Mouse (Mus musculus) cerebellum, adult 9-11 months (tissue): Measurements from ENCODE around the gene Nfic.
"Not testable (repeated sequence)": the region's sequence is repeated elsewhere in the genome, so short reads cannot be mapped to it uniquely, and the experiment has no call there.

Source experiments
- DNase-seq: peaks from one replicate; pipeline ENCODE4 v3.0.0; 2022

The Nfic gene

GRCm38 (mm10) chr10:81458267-81458666 lies 2.8 kb upstream of the Nfic start:
- DNase-seq, result no peak

- DNase-seq, result no peak
Observed at GRCm38 (mm10) chr10:81457624-81458023, 2.2 kb upstream of the Nfic start.

GRCm38 (mm10) chr10:81456983-81457563 lies 1.6 kb upstream of the Nfic start:
- no peak for DNase-seq

GRCm38 (mm10) chr10:81454106-81454505 lies 1.3 kb downstream of the Nfic start:
- DNase-seq, result no peak

- no peak for DNase-seq
Observed at GRCm38 (mm10) chr10:81452947-81453288, 2.5 kb downstream of the Nfic start.

GRCm38 (mm10) chr10:81452237-81452946 lies 3.0 kb downstream of the Nfic start:
- DNase-seq, result no peak

- DNase-seq, result no peak
Observed at GRCm38 (mm10) chr10:81451365-81451745, 4.1 kb downstream of the Nfic start.

GRCm38 (mm10) chr10:81450641-81451364 lies 4.6 kb downstream of the Nfic start:
- no peak for DNase-seq

GRCm38 (mm10) chr10:81450140-81450539 lies 5.3 kb downstream of the Nfic start:
- DNase-seq, result peak; percentile 84

GRCm38 (mm10) chr10:81445516-81445915 lies 9.9 kb downstream of the Nfic start:
- DNase-seq, result not testable (repeated sequence)

- no peak for DNase-seq
Observed at GRCm38 (mm10) chr10:81441019-81441418, 14.4 kb downstream of the Nfic start.

- peak; percentile 90 for DNase-seq
Observed at GRCm38 (mm10) chr10:81435436-81435835, 20.0 kb downstream of the Nfic start.

GRCm38 (mm10) chr10:81434361-81435263 lies 20.8 kb downstream of the Nfic start:
- DNase-seq, result peak; percentile 68

GRCm38 (mm10) chr10:81433541-81434289 lies 21.7 kb downstream of the Nfic start:
- DNase-seq, result peak; percentile 80

- peak; percentile 97 for DNase-seq
Observed at GRCm38 (mm10) chr10:81432868-81433262, 22.6 kb downstream of the Nfic start.

- DNase-seq, result no peak
Observed at GRCm38 (mm10) chr10:81432169-81432867, 23.1 kb downstream of the Nfic start.

GRCm38 (mm10) chr10:81431526-81432168 lies 23.8 kb downstream of the Nfic start:
- peak; percentile 87 for DNase-seq

- DNase-seq, result peak; percentile 94
Observed at GRCm38 (mm10) chr10:81430831-81431525, 24.5 kb downstream of the Nfic start.

- DNase-seq, result peak; percentile 91
Observed at GRCm38 (mm10) chr10:81430141-81430830, 25.1 kb downstream of the Nfic start.

- peak; percentile 88 for DNase-seq
Observed at GRCm38 (mm10) chr10:81429605-81430061, 25.8 kb downstream of the Nfic start.
